Mouse (Mus musculus) T-helper 1 cell (primary cell): ENCODE results near the gene Flywch2.

Experiments
- in situ Hi-C: fragments of 300-600 bp; cut with MboI, MseI; formaldehyde crosslinking; loops from one replicate; pipeline ENCODE4 v1.15.1; 2025; ENCODE audit warnings: high pct_unique_total_duplicates

The Flywch2 gene

GRCm38 (mm10) chr17:23749400-23750191 is 36.3 kb downstream of the Flywch2 start:
- in situ Hi-C loops, result loop anchor here (5.0 kb wide), 1 partner anchor 93 kb away; the partner anchor contains the start of genes Prss32 and Prss41

DNA sequence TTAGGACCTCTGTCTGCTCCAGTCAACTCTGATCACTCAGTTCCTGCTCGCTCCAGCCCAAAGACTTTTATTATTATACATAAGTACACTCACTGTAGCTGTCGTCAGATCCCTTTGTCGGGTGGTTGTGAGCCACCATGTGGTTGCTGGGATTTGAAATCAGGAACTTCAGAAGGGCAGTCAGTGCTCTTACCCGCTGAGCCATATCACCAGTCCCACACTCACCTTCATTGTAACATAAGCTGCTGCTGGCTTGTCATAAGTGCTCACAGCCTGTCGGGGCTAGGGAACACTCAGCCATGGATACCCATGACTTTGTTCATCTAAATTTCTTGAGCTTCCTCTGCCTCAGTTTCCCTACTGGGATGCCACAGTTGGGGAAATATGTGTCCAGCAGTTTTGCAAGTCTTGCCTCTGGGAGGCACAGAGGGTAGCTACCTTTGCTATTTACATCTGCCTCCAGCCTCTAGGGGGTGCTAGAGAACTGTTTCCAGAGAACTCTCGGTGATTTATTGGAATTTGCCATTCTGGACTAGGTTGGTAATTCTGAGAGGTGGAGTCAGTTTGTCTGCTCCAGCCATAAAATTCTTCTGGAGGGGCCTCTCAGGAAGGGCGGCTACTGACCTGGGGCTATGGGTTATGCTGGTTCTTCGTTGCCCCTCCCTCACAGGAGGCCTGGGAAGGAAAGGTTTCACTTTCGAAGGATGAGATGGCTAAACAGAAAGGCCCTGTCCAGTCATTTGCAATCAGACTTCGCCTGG is 37.1 kb downstream of the Flywch2 start:
- in situ Hi-C loops, result no loop called here

GRCm38 (mm10) chr17:23748026-23748425 is 37.9 kb downstream of the Flywch2 start:
- in situ Hi-C loops, result no loop called here

DNA sequence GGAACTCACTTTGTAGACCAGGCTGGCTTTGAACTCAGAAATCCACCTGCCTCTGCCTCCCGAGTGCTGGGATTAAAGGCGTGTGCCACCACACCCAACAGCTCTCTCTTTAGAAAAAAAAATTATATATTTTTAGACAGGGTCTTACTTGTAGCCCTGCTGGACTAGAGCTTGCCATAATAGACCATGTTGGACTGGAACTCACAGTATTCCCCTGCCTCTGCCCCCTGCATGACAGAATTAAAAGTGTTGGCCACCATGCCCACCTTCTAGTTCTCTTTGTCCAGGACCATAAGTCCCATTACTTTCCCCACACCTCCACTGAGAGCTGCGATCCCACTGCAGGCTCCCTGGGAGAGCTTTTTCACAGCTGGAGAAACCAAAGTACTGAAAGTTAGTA is 38.4 kb downstream of the Flywch2 start:
- in situ Hi-C loops, result no loop called here

DNA sequence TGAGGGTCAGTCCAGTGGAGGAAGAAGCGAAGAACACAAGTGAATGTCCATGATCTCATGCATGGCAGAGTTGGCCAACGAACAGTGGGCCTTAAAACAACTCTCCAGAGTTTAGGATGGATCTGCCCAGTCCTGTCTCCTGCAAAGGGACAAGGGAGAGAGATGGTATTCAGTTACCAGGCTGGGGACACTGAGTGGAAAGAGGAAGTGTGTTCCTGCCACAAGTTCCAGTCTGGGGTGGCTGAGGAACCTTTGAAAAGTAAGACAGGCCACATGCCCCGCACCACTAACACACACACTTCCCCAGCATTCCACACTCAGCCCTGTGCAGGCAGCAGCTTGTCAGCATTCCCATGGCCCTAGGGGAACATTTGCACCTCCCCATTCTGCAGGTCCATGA is 39.1 kb downstream of the Flywch2 start:
- in situ Hi-C loops, result no loop called here

DNA sequence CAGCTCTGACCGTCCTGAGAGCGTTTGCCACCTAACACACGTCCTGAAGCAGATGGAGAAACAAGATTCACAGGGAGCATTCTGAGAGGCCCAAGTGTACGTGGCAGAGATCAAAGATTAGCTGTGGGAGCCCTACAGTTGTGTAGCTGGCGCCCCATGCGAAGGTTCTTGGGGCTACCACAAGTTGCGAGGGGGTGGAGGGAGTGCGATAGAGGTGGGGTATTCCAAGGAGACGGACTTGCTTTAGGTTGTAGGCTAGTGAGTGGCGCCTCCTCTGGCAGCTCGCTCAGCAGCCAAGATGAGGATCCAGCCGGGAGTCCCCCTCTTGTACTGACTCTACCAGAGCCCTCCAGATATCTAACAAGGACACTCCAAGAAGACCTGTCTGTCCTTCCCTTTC is 39.6 kb downstream of the Flywch2 start:
- in situ Hi-C loops, result no loop called here

- in situ Hi-C loops, result no loop called here
These were observed 40.3 kb downstream of the Flywch2 start, which contains the start of gene Kremen2 for GRCm38 (mm10) chr17:23745301-23746251. Kremen2 (minus strand) TSS chr17:23745833.

DNA sequence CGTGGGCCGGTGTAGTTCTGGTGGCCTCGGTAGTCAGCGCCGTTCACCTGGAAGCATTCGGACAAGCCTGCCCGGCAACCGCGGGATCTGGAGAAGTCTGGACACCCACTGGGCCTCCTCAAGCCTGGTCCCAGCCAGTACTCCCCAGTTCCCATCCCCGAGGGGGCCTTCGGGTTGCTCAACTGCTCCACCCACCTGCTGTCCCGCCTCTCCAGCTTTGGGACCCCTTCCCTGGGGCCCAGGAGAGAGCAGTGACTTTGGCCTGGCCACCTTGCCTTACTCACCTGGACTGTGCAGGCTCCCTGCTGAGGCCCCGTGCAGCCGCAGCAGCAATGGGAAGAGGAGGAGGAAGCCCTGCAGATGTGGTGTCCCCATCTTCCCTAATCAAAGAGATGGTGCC is 41.2 kb downstream of the Flywch2 start:
- in situ Hi-C loops, result no loop called here

DNA sequence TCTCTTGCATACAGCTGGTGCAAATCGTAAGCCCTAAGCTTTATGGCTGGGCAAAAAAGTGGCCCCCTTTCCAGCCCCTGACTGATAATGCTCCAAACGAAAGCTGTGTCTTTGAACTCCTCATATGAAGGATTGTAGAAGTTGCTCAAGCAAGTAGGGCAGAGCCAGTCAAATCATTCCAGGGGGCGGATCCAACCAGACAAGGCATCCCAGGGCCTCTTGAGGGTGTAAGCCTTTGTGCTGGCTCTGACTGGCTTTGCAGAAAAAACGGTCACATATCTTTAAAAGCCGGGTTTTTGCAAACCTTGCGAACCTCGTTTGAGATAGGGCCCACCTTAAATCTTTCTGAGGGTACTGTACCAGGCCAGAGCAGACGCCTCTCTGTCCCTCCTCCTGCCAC is 41.8 kb downstream of the Flywch2 start:
- in situ Hi-C loops, result no loop called here

GRCm38 (mm10) chr17:23742941-23743340 is 42.9 kb downstream of the Flywch2 start:
- in situ Hi-C loops, result no loop called here

DNA sequence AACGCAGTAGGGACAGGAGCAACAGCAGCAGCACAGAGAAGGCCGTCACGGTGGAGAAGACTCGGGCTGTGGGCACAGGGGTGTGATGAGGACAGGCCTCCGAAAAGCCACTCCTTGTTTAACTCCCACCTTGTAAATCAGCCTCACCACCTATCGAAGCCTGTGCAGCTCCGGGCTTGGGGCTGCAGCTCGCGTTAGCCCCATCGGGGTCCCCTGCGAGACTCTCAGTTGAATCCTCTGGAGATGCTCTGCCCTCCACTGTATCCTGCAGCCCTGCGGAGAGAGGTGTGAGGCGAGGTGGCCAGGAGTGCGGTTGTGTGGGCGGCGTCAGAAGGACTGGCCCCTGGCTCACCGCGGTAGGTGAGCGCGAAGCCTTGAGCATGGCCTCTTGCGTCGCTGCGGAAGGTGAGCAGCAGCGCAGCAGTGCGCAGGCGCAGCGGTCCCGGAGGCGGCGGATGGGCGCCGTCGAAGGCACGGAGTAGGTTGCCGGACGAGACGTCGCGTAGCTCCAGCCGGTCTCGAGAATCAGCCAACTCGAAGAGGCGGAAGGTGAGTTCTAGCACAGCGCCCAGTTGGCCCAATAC is 43.6 kb downstream of the Flywch2 start:
- in situ Hi-C loops, result no loop called here

DNA sequence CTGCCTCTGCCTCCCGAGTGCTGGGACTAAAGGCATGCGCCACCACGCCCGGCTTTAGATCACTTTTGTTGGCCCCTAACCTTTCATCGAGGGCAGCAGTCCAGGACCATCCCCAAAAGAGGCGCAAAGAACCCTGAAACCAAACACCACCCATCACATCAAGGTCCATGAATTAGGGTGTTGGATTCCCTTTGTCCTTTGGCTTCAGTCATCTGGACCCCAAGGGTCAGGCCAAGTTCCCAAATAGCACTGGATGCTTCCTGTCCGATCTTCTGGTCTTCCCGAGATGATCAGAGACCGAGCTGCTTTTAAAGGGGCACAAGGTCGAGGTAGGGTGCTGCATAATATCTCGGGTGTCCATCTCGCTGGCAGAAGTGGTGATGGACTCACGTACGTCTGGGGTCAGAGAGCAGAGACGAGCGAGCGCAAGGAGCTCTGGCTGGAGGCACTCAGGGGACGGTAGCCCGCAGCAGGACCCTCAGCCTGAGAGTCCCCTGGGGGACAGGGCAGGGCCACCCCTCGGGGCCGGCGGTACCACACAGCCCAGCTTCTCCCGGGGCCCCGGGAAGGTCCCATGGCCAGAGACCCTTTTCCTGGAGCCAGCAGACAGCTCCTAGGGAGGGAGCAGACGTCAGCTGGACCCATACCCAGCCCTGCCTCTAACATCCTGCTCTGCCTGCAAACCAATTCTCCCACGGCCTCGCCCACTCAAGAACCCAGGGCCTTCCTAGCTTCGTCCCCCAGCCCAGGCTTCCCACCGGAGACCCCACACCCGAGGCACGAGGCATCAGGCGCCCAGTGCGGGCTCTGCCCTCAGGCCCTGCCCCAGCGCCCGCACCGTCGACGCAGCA is 44.3 kb downstream of the Flywch2 start:
- in situ Hi-C loops, result no loop called here

DNA sequence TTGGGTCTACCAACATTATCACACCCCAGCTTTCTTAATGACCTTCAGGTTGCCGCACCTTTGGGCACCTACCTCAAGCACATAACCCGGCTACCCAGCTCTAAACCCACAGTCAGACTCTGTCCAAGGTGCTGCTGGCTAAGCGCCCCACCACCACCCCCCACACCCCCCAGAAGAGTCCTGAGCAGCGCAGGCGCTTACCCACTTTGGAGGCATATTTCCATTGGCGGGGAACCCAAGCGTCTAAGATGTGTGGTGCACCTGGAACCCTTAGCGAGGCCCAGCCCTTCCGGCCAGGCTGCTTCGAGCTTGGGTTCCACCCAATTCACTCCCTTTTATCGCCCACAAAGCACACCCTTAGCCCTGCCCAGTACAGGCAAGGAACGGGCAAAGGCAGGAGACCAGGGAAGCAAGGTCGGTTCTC is 45.3 kb downstream of the Flywch2 start, which contains the start of gene Paqr4:
TSS of gene Paqr4 (minus strand) at position 270 of the 424 bp plus-strand sequence.
- in situ Hi-C loops, result no loop called here

DNA sequence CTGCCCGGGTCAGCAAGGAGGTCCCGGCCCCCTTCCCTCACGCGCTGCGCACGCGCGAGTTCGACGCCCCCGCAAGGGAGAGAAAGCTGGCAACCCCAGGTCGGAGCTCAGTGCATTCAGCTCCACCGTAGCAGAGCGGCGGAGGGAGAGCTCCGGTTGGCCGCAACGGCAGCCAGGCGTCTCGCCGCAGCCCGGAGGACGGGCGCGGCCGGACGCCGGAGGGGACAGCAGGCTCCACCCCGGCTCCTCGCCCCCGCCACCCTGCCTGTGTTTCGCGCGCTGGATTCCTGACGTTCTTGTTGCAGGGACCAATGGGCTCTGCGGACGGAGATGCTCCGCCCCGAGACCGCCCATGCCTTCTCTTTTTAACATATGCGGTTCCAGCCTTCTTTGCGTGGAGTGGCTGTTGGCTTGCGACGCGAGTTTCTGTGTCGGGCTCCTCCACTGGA is 45.7 kb downstream of the Flywch2 start:
- in situ Hi-C loops, result no loop called here

DNA sequence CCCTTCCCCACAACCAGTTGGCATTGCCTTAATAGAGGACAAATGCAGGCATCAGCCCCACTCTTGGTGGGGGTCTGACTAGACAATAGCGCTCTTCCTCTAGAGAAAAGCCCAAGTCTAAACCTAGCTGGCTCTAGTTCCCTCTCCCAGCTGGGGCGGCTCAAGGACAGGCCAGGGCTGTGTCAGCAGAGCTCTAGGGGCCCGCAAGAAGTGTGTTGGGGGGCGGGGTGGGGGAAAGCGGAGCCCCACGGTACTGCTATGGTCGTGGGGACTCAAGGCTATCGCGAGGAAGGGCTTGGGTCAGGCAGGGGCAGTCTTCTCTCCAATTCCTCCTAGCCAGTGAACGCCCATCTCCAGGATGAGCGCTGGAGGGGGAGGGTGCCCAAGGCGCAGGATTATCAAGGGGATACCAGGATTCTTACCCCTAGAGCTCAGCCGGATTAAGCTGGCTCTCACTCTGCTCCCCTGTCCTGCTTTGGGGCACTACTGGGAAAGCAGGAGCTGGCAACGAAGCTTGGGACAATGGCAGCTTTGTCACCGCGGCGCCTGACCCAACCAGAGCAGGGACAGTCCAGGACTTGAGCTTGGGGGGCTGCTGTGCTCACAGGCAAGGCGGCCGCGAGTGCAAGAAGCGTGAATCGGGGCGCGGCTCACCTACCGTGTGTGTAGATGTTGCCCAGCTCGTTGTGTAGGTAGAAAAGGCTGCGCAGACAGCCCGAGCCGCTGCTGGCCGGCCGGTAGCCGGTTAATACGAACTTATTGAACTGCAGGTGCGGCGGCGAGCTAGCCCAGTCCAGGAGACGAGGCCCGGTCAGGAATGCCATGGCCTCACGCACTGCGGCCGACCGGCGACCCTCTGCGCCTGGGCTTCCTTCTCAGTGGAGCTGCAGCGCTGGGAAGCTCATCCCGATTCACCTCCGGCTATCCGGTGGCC is 46.4 kb downstream of the Flywch2 start:
- in situ Hi-C loops, result no loop called here

GRCm38 (mm10) chr17:23738836-23739201 is 47.1 kb downstream of the Flywch2 start:
- in situ Hi-C loops, result no loop called here

GRCm38 (mm10) chr17:23737493-23738445 is 48.1 kb downstream of the Flywch2 start:
- in situ Hi-C loops, result no loop called here

GRCm38 (mm10) chr17:23734341-23734740 is 51.5 kb downstream of the Flywch2 start:
- in situ Hi-C loops, result no loop called here
